Mouse (Mus musculus) neural tube, embryonic 14.5 days (tissue): ENCODE data around the gene Ablim2. TPM values are rescaled to one million over a fixed set of nuclear protein-coding genes. Genes with fewer than 3 reads are reported as not detected.

Source experiments
- ATAC-seq: fragments of 200-750 bp; cut with Nextera tagmentation; 2 replicates; pipeline ENCODE4 v1.8.0; 2017; ENCODE audit warnings: low read depth, mild to moderate bottlenecking, moderate TSS enrichment, moderate library complexity
- H3K27ac ChIP-seq: fragments of 300-500 bp; sonication (generic); 2 replicates; pipeline ENCODE4 v1.5.1; 2014; ENCODE audit warnings: low read depth, mild to moderate bottlenecking, control low read depth, low read length, moderate library complexity, mixed read lengths
- H3K27me3 ChIP-seq: fragments of 300-500 bp; sonication (generic); 2 replicates; pipeline ENCODE4 v1.6.1; 2014; ENCODE audit warnings: low read length; ENCODE audit not compliant: control insufficient read depth, insufficient read depth
- H3K36me3 ChIP-seq: fragments of 300-500 bp; sonication (generic); 2 replicates; pipeline ENCODE4 v1.6.1; 2014; ENCODE audit warnings: low read length, mixed read lengths; ENCODE audit not compliant: control insufficient read depth, insufficient read depth
- H3K4me1 ChIP-seq: fragments of 300-500 bp; sonication (generic); 2 replicates; pipeline ENCODE4 v1.6.1; 2014; ENCODE audit warnings: low read length; ENCODE audit not compliant: control insufficient read depth, insufficient read depth
- H3K4me2 ChIP-seq: fragments of 300-500 bp; sonication (generic); 2 replicates; pipeline ENCODE4 v1.6.1; 2014; ENCODE audit warnings: mild to moderate bottlenecking, low read depth, low read length, control low read depth
- H3K4me3 ChIP-seq: fragments of 300-500 bp; sonication (generic); 2 replicates; pipeline ENCODE4 v1.5.1; 2014; ENCODE audit warnings: low read depth, low read length, control low read depth, mixed read lengths
- H3K9ac ChIP-seq: fragments of 300-500 bp; sonication (generic); replicated peaks from 2 replicates; pipeline ENCODE4 v1.6.1; 2014; ENCODE audit warnings: low read depth, mild to moderate bottlenecking, control low read depth, low read length, mixed read lengths
- H3K9me3 ChIP-seq: fragments of 300-500 bp; sonication (generic); 2 replicates; pipeline ENCODE4 v1.6.1; 2016; ENCODE audit warnings: low read length; ENCODE audit not compliant: control insufficient read depth
- WGBS: fragments of 180-500 bp; shearing (Covaris S2); extraction: QIAGEN DNeasy Blood & Tissue Kit; methylation state at CpG from one replicate; pipeline ENCODE4 v1.1.7; 2014; 5-methylcytosine and 5-hydroxymethylcytosine counted together
- polyA plus RNA-seq: library from polyadenylated mRNA; unstranded; fragments of >200 nt; fragmentation: Nextera tagmentation; extraction: Ambion mirVana; gene quantifications from 2 replicates; pipeline ENCODE4 v1.2.1, GENCODE M21; 2014

Gene Ablim2
- polyA plus RNA-seq, 1 experiment from 2014 or later: 26.1 TPM

GRCm38 (mm10) chr5:35807018-35807417, 49.3 kb downstream of the Ablim2 start:
- no peak overlapping the region for H3K9ac ChIP-seq

GRCm38 (mm10) chr5:35810526-35810925, 52.8 kb downstream of the Ablim2 start:
- Histone ChIP-seq H3K9me3 (no peaks in the 10 kb centered on the region), H3K4me3 (no peak overlapping the region), H3K4me2 (no peak overlapping the region), H3K9ac (no peak overlapping the region), H3K27me3 (no peaks in the 10 kb centered on the region), H3K27ac (no peak overlapping the region), H3K4me1 (peaks cover 10% of the 10 kb centered on the region), H3K36me3 (no peaks in the 10 kb centered on the region)
- ATAC-seq: no peak
- 67% methylated on average over 3 of the region's 3 CpGs for WGBS

More at GRCm38 (mm10) chr5:35807018-35807417, 49.3 kb downstream of the Ablim2 start:
- Histone ChIP-seq H3K27ac (no peak overlapping the region), H3K9me3 (no peaks in the 10 kb centered on the region), H3K4me3 (no peak overlapping the region), H3K27me3 (no peaks in the 10 kb centered on the region), H3K4me1 (no peaks in the 10 kb centered on the region), H3K4me2 (no peak overlapping the region), H3K36me3 (no peaks in the 10 kb centered on the region)
- 89% methylated on average over 8 of the region's 8 CpGs for WGBS
- ATAC-seq: no peak

GRCm38 (mm10) chr5:35811639-35812295, 54.1 kb downstream of the Ablim2 start:
- H3K4me1 ChIP-seq: peaks cover 10% of the 10 kb centered on the region
- no peak for ATAC-seq
- H3K9me3 ChIP-seq: no peaks in the 10 kb centered on the region
- H3K4me3 ChIP-seq: no peak overlapping the region
- no peaks in the 10 kb centered on the region for H3K36me3 ChIP-seq
- no peak overlapping the region for H3K27ac ChIP-seq
- H3K27me3 ChIP-seq: no peaks in the 10 kb centered on the region
- H3K4me2 ChIP-seq: no peak overlapping the region
- WGBS: 86% methylated on average over 13 of the region's 13 CpGs
- no peak overlapping the region for H3K9ac ChIP-seq

DNA sequence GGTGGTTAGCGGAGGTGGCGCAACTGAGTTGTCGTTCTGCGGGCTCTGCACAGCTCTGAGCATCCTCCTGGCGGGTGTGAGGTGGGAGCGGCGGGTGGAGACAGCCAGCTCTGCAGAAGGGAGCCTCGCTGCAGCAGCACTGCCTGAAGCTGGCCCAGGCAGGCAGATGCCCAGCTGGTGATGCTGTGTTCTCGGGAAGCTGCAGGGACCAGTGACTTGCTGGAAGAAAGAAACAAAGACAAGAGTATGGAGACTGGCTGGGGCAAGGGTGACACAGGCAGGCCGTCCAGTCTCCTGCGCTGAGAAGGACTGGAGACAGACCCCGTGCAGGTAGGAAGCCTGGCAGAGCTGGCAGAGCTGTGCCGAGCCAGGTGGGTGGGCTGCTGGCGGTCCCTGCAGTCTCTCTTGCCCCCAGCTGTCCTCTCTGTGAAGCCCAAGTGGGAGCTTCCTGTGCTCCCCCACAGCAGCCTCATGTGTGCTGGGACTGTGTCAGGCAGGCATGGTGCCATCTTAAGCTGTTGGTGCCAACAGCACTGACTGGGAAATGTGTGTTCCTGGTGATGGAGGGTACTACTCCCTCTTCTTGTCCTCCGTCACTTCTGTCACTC, 56.8 kb downstream of the Ablim2 start:
- Histone ChIP-seq H3K9ac (no peak overlapping the region; the same call in 1 of the 2 replicates), H3K4me3 (no peak overlapping the region), H3K36me3 (no peaks in the 10 kb centered on the region), H3K4me1 (peaks cover 10% of the 10 kb centered on the region), H3K27me3 (no peaks in the 10 kb centered on the region), H3K9me3 (no peaks in the 10 kb centered on the region), H3K27ac (no peak overlapping the region), H3K4me2 (no peak overlapping the region)
- ATAC-seq: peak; percentile 57; the same call in 1 of the 2 replicates
- 58% methylated on average over 15 of the region's 15 CpGs for WGBS

GRCm38 (mm10) chr5:35815051-35815450, 57.4 kb downstream of the Ablim2 start:
- peak; percentile 32; the same call in 1 of the 2 replicates for ATAC-seq
- Histone ChIP-seq H3K4me2 (no peak overlapping the region), H3K27ac (no peak overlapping the region), H3K4me1 (peaks cover 10% of the 10 kb centered on the region), H3K9me3 (no peaks in the 10 kb centered on the region), H3K27me3 (no peaks in the 10 kb centered on the region), H3K4me3 (no peak overlapping the region), H3K9ac (no peak overlapping the region), H3K36me3 (no peaks in the 10 kb centered on the region)
- 32% methylated on average over 2 of the region's 2 CpGs for WGBS

DNA sequence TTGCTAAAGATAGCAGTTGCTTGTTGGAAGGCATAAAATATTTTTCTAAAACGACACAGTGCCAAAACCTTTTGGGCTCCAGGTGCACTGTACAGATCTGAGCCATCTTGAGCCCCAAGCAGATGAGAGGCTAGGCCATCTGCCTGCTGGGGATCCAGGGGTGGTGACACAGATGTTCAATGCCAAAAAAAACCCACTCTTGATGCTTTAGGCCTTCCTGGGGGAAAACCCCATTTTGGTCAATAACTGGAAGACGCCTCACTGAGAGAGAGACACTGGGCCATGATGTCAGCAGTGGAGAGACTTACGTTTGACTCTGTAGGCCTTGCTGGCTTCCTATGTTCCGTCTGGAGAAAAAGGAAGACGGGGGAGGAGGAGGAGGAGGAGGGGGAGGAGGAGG, 59.6 kb downstream of the Ablim2 start:
- WGBS: 86% methylated on average over 3 of the region's 5 CpGs
- no peaks in the 10 kb centered on the region for H3K9me3 ChIP-seq
- H3K4me1 ChIP-seq: peaks cover 10% of the 10 kb centered on the region
- H3K27ac ChIP-seq: no peak overlapping the region
- ATAC-seq: no peak
- H3K4me2 ChIP-seq: no peak overlapping the region
- no peaks in the 10 kb centered on the region for H3K36me3 ChIP-seq
- H3K9ac ChIP-seq: no peak overlapping the region
- H3K27me3 ChIP-seq: no peaks in the 10 kb centered on the region
- no peak overlapping the region for H3K4me3 ChIP-seq

DNA sequence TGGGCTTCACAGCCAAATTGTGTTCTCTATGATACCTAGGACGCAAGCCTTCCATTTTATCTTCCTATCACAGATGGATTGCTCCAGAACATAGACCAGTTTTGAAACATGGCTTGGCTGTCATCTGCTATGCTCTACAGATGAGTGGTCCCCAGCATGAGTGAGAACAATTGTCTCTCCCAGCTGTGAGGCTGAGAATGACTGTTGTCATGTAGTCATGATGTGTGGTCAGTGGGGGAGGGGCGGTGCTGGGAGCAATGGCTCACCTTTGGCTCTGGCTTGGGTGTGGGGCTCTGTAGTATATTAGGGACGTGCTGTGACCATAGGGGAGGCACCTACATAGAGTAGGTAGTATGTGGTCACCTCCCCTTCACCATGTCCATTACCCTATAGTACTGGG, 60.2 kb downstream of the Ablim2 start:
- Histone ChIP-seq H3K4me1 (peaks cover 10% of the 10 kb centered on the region), H3K9ac (no peak overlapping the region), H3K36me3 (no peaks in the 10 kb centered on the region), H3K27ac (no peak overlapping the region), H3K9me3 (no peaks in the 10 kb centered on the region), H3K4me2 (no peak overlapping the region), H3K4me3 (no peak overlapping the region), H3K27me3 (no peaks in the 10 kb centered on the region)
- no peak for ATAC-seq
- 88% methylated on average over 3 of the region's 3 CpGs for WGBS

DNA sequence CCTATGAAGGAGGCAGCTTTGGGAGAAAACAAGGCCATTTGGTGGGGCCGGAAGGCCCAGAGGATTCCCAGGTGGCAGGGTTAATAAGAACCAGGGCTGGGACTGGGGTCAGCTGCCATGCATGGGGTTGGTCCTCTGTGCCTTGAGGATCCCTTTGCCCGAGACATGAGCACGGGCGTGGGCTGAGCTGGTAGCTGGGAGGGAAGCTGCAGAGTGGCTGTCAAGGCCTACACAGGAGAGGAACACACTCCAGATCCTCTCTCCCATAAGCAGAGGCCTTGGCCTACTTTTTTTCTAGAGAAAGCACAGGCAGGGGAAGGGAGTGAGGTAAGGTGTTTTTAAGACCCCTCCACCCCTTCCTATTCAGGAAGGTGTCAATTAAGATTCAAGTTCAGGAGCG, 65.0 kb downstream of the Ablim2 start:
- Histone ChIP-seq H3K27ac (no peak overlapping the region), H3K4me1 (0 out of 2 replicates have a peak, but pooled peaks cover 3% of the 10 kb centered on the region), H3K36me3 (no peaks in the 10 kb centered on the region), H3K4me3 (no peak overlapping the region), H3K9me3 (no peaks in the 10 kb centered on the region), H3K9ac (no peak overlapping the region), H3K27me3 (no peaks in the 10 kb centered on the region), H3K4me2 (no peak overlapping the region)
- 86% methylated on average over 5 of the region's 5 CpGs for WGBS
- ATAC-seq: no peak

DNA sequence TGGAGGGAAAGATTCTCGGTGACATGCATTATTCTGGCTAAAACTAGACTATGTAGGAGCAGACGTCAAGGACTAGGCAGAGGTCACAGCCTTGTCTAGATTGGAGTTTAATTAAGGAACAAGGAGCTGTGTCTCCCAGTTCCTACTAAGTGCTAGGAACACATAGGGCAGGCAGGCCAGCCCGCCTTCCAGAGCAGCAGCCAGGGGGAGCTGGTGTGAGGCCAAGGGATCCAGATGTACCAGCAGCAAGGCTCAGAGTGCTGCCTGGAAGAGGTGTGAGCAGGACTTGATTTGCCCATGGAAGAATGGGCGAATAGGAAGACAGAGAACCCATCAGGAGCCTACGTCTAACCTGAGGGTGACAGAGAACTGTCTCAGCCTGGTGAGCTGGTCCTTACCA, 68.8 kb downstream of the Ablim2 start:
- H3K27ac ChIP-seq: no peak overlapping the region
- 0 out of 2 replicates have a peak, but pooled peaks cover 3% of the 10 kb centered on the region for H3K4me1 ChIP-seq
- no peak overlapping the region for H3K4me3 ChIP-seq
- H3K36me3 ChIP-seq: no peaks in the 10 kb centered on the region
- no peak for ATAC-seq
- no peaks in the 10 kb centered on the region for H3K9me3 ChIP-seq
- no peaks in the 10 kb centered on the region for H3K27me3 ChIP-seq
- WGBS: 79% methylated on average over 5 of the region's 5 CpGs
- no peak overlapping the region for H3K9ac ChIP-seq
- H3K4me2 ChIP-seq: no peak overlapping the region
